Mouse (Mus musculus) forebrain, embryonic 15.5 days (tissue): ENCODE results near the gene Katnal1. TPM values are rescaled to one million over a fixed set of nuclear protein-coding genes. Genes with fewer than 3 reads are reported as not detected.
A peak's percentile ranks its signal among the peaks of the same experiment; 100 is the strongest.

ENCODE experiments used
- ATAC-seq: fragments of 200-750 bp; cut with Nextera tagmentation; replicated peaks from 2 replicates; pipeline ENCODE4 v1.8.0; 2017; ENCODE audit warnings: mild to moderate bottlenecking, moderate TSS enrichment, moderate library complexity
- H3K27ac ChIP-seq: fragments of 300-500 bp; sonication (generic); replicated peaks from 2 replicates; pipeline ENCODE4 v1.5.1; 2015; ENCODE audit warnings: mild to moderate bottlenecking, inconsistent platforms
- H3K27me3 ChIP-seq: fragments of 300-500 bp; sonication (generic); 2 replicates; pipeline ENCODE4 v1.6.1; 2015; ENCODE audit warnings: inconsistent platforms
- H3K36me3 ChIP-seq: fragments of 300-500 bp; sonication (generic); 2 replicates; pipeline ENCODE4 v1.6.1; 2015; ENCODE audit warnings: mild to moderate bottlenecking, inconsistent platforms
- H3K4me1 ChIP-seq: fragments of 300-500 bp; sonication (generic); 2 replicates; pipeline ENCODE4 v1.6.1; 2015; ENCODE audit warnings: inconsistent platforms
- H3K4me2 ChIP-seq: fragments of 300-500 bp; sonication (generic); replicated peaks from 2 replicates; pipeline ENCODE4 v1.6.1; 2015; ENCODE audit warnings: mild to moderate bottlenecking, inconsistent platforms
- H3K4me3 ChIP-seq: fragments of 300-500 bp; sonication (generic); 2 replicates; pipeline ENCODE4 v1.5.1; 2015; ENCODE audit warnings: mild to moderate bottlenecking, inconsistent platforms
- H3K9ac ChIP-seq: fragments of 300-500 bp; sonication (generic); replicated peaks from 2 replicates; pipeline ENCODE4 v1.6.1; 2015; ENCODE audit warnings: mild to moderate bottlenecking, inconsistent platforms
- H3K9me3 ChIP-seq: fragments of 300-500 bp; sonication (generic); 2 replicates; pipeline ENCODE4 v1.6.1; 2016; ENCODE audit warnings: inconsistent platforms
- WGBS: fragments of 180-500 bp; shearing (Covaris S2); methylation state at CpG from one replicate; pipeline ENCODE4 v1.1.7; 2015; ENCODE audit warnings: mixed read lengths; 5-methylcytosine and 5-hydroxymethylcytosine counted together
- polyA plus RNA-seq: library from polyadenylated mRNA; unstranded; fragments of >200 nt; fragmentation: Nextera tagmentation; extraction: Ambion mirVana; gene quantifications from 2 replicates; pipeline ENCODE4 v1.2.1, GENCODE M21; 2015

Gene Katnal1
- polyA plus RNA-seq, 1 experiment from 2014 or later = 36.3 TPM

DNA sequence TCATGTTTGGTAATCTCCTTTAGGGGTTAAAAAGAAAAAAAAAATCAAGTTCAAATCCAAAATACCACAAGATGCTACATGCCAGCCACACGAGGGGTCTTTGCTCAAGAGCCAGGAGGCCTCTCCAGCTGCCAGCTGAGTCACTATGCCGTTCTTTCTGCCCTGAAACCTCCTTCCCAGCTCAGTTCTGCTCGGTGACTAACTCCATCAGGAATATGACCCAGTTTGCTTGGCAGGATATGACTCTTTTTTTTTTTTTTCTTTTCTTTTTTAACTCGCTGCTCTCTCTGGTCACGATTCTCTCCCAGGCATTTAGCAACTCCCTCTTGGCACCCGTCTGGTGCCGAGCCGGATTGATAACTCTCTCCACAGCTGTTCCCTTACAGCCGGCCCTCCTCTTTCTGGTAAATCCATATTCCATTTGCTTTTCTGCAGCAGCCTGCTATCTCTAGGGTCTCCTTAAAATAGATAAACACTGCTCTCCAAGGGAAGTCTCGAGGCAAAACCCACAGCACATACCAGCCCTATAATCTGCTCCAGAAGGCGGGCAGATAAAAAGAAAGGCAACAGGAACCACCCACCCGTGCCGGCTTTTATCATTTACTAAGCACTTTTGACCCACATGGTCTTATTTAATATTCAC, 36.7 kb upstream of the Katnal1 start:
- Histone ChIP-seq H3K9me3 (no peaks in the 10 kb centered on the region), H3K9ac (no peak overlapping the region), H3K4me2 (peak overlapping the region; percentile 2; the same call in 1 of the 2 replicates), H3K4me3 (no peak overlapping the region), H3K27ac (peak overlapping the region; percentile 76), H3K27me3 (no peaks in the 10 kb centered on the region), H3K36me3 (no peaks in the 10 kb centered on the region), H3K4me1 (peaks cover 18% of the 10 kb centered on the region)
- 28% methylated on average over 13 of the region's 13 CpGs for WGBS
- peak; percentile 67 for ATAC-seq

GRCm38 (mm10) chr5:148965089-148965591, 36.0 kb upstream of the Katnal1 start:
- H3K27me3 ChIP-seq = no peaks in the 10 kb centered on the region
- no peak for ATAC-seq
- H3K9ac ChIP-seq = no peak overlapping the region
- H3K9me3 ChIP-seq = no peaks in the 10 kb centered on the region
- peaks cover 18% of the 10 kb centered on the region for H3K4me1 ChIP-seq
- H3K4me2 ChIP-seq = no peak overlapping the region; the same call in 1 of the 2 replicates
- H3K36me3 ChIP-seq = no peaks in the 10 kb centered on the region
- peak overlapping the region; percentile 76 for H3K27ac ChIP-seq
- no peak overlapping the region for H3K4me3 ChIP-seq
- WGBS = 73% methylated on average over 15 of the region's 15 CpGs

DNA sequence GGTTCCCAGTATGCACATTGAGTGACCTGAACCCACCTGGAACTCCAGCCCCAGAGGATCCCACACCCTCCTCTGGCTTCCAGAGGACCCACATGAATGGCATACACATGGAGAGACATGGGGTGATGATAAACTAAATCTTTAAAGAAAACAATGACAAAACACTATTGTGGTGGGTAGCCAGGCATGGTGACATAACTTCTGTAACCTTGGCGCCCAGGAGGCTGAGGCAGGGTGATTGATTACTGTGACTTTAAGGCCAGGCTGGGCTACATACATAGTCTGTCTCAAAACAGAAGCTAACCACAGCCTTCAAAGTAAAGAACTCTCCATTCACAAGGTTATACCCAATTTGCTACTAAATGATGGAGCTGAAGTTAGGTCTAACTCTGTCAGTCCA, 35.1 kb upstream of the Katnal1 start:
- 77% methylated on average over 1 of the region's 1 CpGs for WGBS
- Histone ChIP-seq H3K9ac (no peak overlapping the region), H3K4me2 (no peak overlapping the region), H3K36me3 (no peaks in the 10 kb centered on the region), H3K4me1 (peaks cover 25% of the 10 kb centered on the region), H3K4me3 (no peak overlapping the region), H3K9me3 (no peaks in the 10 kb centered on the region), H3K27me3 (no peaks in the 10 kb centered on the region), H3K27ac (peak overlapping the region; percentile 76)
- no peak for ATAC-seq

- no peak overlapping the region for H3K4me2 ChIP-seq
- H3K27ac ChIP-seq = no peak overlapping the region
Measured at GRCm38 (mm10) chr5:148960211-148960610, 31.1 kb upstream of the Katnal1 start.

DNA sequence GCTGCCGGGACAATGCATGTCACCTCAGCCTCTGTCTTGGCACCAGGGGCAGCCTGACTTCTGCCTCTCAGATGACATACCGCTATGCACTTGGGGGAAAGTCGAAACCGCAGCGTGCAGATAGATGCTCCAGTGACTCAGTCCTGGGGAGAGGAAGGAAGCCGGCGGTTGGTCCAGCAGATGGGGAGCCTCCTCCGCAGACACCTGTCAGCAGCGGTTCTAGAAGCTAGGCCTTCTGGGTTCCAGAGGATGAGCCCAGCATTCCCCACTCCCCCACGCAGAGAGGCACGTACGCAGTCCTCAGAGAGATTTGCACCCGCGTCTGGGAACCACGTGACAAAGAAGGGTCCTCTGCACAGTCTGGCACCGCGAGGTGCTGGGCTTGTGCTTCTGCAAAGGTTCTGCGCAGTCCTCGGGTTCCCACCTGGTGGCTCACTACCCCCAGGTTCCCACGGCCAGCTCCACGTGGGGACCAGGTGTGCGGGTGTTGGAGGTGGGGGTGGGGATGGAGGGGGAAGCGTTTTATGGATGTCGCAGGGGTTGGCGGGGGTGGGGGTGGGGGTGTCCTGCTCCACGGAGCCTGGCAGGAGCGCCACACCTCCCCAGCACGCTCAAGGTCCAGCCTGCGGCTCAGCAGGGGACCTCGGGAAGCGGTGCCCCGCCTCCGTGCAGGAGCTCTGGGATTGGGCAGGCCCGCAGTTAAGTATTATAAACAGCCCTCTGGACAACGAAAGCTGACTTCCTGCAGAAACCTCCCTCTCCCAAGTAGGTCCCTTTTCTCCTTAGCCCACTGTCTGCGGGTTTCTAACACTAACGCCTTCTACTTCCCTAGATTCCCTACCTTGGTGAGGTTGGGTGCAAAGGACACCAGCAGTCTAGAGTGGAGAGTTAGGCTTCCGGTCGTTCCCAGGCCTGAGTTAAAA, 30.2 kb upstream of the Katnal1 start:
- Histone ChIP-seq H3K27ac (no peak overlapping the region), H3K4me1 (peaks cover 12% of the 10 kb centered on the region), H3K36me3 (no peaks in the 10 kb centered on the region), H3K27me3 (no peaks in the 10 kb centered on the region), H3K9me3 (no peaks in the 10 kb centered on the region), H3K4me3 (peak overlapping the region; percentile 42), H3K4me2 (peak overlapping the region; percentile 78), H3K9ac (peak overlapping the region; percentile 43)
- WGBS = 4% methylated on average over 39 of the region's 39 CpGs
- peak; percentile 83 for ATAC-seq

More at GRCm38 (mm10) chr5:148960211-148960610, 31.1 kb upstream of the Katnal1 start:
- no peak for ATAC-seq
- WGBS = 74% methylated on average over 10 of the region's 10 CpGs
- no peak overlapping the region for H3K4me3 ChIP-seq
- H3K9me3 ChIP-seq = no peaks in the 10 kb centered on the region
- no peaks in the 10 kb centered on the region for H3K36me3 ChIP-seq
- H3K4me1 ChIP-seq = peaks cover 12% of the 10 kb centered on the region
- no peak overlapping the region for H3K9ac ChIP-seq
- no peaks in the 10 kb centered on the region for H3K27me3 ChIP-seq

DNA sequence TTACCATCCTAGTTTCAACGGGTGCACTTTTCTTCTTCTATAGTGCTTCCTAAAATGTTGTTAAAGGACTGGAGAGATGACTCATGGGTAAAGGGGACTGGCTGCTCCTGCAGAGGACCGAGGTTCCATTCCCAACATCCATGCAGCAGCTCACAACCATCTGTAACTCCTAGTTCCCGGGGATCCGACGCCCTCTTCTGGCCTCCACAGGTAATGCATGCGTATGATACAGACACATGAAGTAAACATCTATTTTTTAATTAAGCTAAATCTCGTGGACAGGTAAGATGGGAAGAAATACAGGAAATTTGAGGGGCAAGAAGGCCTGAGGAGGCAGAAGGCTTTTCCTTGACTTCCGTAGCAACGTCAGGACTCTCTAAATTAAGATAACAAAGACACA, 29.2 kb upstream of the Katnal1 start:
- no peak overlapping the region for H3K4me3 ChIP-seq
- H3K36me3 ChIP-seq = no peaks in the 10 kb centered on the region
- H3K27me3 ChIP-seq = no peaks in the 10 kb centered on the region
- 45% methylated on average over 9 of the region's 9 CpGs for whole genome bisulfite sequencing
- H3K4me2 ChIP-seq = no peak overlapping the region
- H3K9ac ChIP-seq = no peak overlapping the region
- ATAC-seq = no peak
- H3K9me3 ChIP-seq = no peaks in the 10 kb centered on the region
- H3K27ac ChIP-seq = no peak overlapping the region
- H3K4me1 ChIP-seq = peaks cover 12% of the 10 kb centered on the region

GRCm38 (mm10) chr5:148956898-148957535, 27.9 kb upstream of the Katnal1 start:
- Histone ChIP-seq H3K27ac (no peak overlapping the region), H3K9ac (no peak overlapping the region), H3K36me3 (no peaks in the 10 kb centered on the region), H3K4me2 (no peak overlapping the region), H3K4me3 (no peak overlapping the region), H3K27me3 (no peaks in the 10 kb centered on the region), H3K4me1 (peaks cover 12% of the 10 kb centered on the region), H3K9me3 (no peaks in the 10 kb centered on the region)
- 74% methylated on average over 9 of the region's 9 CpGs for WGBS
- no peak for ATAC-seq

DNA sequence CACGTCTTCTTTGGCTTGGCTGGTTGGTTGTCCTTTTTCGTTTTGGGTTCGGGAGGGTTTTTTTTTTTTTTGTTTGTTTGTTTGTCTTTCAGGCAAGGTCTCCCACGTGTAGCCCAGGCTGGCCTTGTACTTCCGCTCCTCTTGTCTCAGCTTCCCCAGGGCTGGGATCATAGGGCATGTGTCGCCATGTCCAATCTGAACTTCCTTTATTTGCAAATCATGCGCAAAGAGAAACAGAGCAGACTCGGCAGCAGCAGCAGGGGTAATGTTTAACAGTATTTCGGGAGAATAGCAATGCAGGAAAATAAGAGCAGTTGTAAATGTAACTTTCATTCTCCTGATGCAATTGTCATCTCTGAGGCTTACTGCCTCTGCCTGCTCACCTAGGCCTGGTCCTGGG, 27.0 kb upstream of the Katnal1 start:
- H3K4me2 ChIP-seq = no peak overlapping the region
- peaks cover 12% of the 10 kb centered on the region for H3K4me1 ChIP-seq
- no peak for ATAC-seq
- H3K9me3 ChIP-seq = no peaks in the 10 kb centered on the region
- no peaks in the 10 kb centered on the region for H3K27me3 ChIP-seq
- no peaks in the 10 kb centered on the region for H3K36me3 ChIP-seq
- no peak overlapping the region for H3K27ac ChIP-seq
- 83% methylated on average over 9 of the region's 9 CpGs for WGBS
- no peak overlapping the region for H3K4me3 ChIP-seq
- H3K9ac ChIP-seq = no peak overlapping the region

- H3K27me3 ChIP-seq = no peaks in the 10 kb centered on the region
- no peak overlapping the region for H3K27ac ChIP-seq
- H3K9ac ChIP-seq = no peak overlapping the region
- H3K4me2 ChIP-seq = no peak overlapping the region
- H3K9me3 ChIP-seq = no peaks in the 10 kb centered on the region
- no peaks in the 10 kb centered on the region for H3K36me3 ChIP-seq
- WGBS = 88% methylated on average over 6 of the region's 6 CpGs
- ATAC-seq = no peak
- H3K4me3 ChIP-seq = no peak overlapping the region
- peaks cover 12% of the 10 kb centered on the region for H3K4me1 ChIP-seq
Measured at GRCm38 (mm10) chr5:148955575-148955974, 26.5 kb upstream of the Katnal1 start.

- H3K9ac ChIP-seq = no peak overlapping the region
- 82% methylated on average over 22 of the region's 22 CpGs for WGBS
- no peak overlapping the region for H3K27ac ChIP-seq
- H3K9me3 ChIP-seq = no peaks in the 10 kb centered on the region
- no peak overlapping the region for H3K4me2 ChIP-seq
- peaks cover 7% of the 10 kb centered on the region for H3K4me1 ChIP-seq
- H3K27me3 ChIP-seq = no peaks in the 10 kb centered on the region
- ATAC-seq = no peak
- H3K36me3 ChIP-seq = no peaks in the 10 kb centered on the region
- H3K4me3 ChIP-seq = no peak overlapping the region
Measured at GRCm38 (mm10) chr5:148954314-148955060, 25.4 kb upstream of the Katnal1 start.

- 80% methylated on average over 5 of the region's 5 CpGs for WGBS
Measured at GRCm38 (mm10) chr5:148953098-148953497, 24.0 kb upstream of the Katnal1 start.

More at GRCm38 (mm10) chr5:148953098-148953497, 24.0 kb upstream of the Katnal1 start:
- Histone ChIP-seq H3K4me1 (no peaks in the 10 kb centered on the region), H3K36me3 (no peaks in the 10 kb centered on the region), H3K4me3 (no peak overlapping the region), H3K9ac (no peak overlapping the region), H3K27me3 (no peaks in the 10 kb centered on the region), H3K27ac (no peak overlapping the region), H3K4me2 (no peak overlapping the region), H3K9me3 (no peaks in the 10 kb centered on the region)
- ATAC-seq = no peak
